Mouse (Mus musculus) right cerebral cortex, postnatal 4 days (tissue): ENCODE results near the gene Tnik.

ENCODE experiments used
- DNase-seq: peaks from one replicate; pipeline ENCODE4 v3.0.0-alpha.2; 2022

The Tnik gene

DNA sequence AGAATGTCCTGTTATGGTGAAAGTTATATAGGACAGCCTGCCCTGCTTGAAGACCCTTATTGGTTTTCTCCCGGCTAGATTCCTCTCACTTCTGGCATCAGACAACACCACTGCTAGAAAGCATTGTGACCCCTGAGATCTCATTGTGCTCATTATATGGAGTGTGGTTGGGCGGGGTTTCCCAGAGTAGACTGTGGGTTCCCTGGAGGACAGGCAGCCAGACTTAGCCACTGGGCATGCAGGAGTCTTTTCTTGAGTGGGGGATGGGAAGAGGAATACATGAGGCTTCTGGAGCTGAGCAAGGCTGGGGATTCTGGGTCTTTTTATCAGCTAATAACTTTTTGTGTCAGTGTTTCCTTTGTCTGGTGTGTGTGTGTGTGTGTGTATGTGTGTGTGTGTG lies 153.0 kb downstream of the Tnik start:
- no peak for DNase-seq

DNA sequence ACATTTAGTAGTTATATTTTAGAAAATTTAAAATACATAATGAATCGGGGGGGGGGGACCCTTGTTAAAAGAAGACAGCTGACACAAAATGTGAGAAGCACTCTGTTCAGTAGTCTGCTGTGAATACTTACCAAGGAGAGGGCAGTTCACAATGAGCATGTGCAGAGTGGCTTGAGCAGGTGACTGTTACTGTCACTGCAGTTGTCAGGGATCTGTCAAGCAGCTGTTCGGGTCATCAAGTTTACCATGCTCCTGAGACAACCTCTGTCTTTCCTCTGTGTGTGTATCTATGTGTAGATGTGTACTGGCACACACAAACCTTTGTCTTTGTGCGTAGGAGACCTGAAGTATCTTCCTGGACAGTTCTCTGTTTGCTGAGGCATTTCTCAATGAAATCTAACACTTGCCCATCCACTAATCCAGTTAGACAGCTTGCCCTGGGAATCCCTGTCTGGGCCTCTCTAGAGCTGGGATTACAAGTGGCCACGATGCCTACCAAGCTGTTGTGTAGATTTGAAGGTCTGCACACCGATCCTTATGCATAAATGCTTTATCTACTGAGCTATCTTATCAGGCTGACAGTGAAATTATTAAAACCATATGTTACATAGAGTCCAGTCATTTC lies 154.2 kb downstream of the Tnik start:
- DNase-seq: no peak

DNA sequence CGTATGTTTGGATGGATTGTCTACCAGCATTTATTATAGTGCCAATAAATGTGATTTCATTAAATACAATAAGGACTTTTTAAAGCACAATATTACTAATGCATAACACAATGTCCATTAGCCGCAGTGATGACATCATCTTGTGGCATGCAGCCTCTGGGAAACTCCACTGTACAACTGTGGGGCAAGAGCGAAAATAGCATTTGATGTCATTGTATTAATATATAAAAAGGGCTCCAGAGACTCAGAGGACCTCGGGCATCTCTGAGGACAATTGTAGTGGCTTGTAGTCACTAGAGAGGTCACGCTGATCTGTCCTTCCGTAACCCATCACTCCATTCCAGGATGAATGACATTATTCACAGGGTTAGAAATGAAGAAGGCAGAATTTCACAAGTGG lies 157.2 kb downstream of the Tnik start:
- no peak for DNase-seq

DNA sequence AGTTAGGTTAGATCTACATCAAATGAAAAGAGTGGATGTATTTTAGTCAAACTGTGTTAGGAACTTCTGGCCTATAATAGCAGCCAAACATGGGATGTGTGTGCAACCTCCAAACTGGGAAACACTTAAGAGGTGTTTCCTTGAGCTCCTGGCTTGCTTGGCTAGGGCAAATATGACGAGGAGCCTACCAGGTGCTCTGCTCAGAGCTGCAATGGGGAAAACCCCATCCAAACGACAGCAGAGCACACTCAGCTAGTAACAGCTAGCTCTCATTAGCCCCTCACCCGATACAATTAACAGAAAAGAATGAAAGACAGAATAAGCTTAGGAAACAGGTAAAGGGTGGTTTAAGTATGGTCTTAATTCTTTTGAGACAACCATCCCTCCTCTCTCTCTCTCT lies 157.7 kb downstream of the Tnik start:
- no peak for DNase-seq

DNA sequence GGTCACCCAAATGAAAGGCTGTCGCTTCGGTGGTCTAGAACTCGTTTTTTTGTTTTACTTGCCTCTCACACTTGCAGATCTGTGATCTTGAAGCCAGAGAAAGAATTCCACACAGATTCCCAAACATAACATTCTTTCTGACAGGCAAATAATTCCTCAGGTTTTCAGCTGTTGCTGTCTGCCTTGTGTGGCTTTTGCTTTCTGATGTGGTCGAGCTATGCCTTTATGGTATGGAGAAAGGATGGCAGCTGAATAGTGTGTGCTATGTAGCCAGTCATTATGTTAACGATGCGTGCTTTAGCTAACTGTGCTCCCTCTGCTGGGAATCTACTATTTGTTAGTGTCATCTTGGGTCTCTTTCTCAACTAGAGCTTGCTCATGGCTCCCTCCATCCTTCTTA lies 158.8 kb downstream of the Tnik start:
- DNase-seq: no peak

DNA sequence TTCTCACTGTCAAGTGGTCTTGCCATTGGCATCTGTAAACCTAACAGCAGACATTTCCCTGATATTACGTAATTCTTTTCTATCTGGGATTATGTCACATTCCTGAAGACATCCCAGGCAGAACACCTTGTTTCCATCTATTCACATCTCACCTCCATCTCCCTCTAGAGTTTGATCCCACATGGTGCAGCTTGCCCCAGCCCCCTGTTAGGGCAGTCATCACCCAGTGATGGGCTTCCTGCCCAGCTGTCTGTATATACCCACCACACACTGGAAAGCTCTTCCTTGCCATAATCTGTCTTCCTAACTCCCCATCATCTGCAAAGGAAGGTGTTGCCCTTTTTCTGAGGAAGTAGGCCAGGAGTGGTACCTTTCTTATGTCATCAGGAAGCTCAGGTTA lies 159.2 kb downstream of the Tnik start:
- no peak for DNase-seq

DNA sequence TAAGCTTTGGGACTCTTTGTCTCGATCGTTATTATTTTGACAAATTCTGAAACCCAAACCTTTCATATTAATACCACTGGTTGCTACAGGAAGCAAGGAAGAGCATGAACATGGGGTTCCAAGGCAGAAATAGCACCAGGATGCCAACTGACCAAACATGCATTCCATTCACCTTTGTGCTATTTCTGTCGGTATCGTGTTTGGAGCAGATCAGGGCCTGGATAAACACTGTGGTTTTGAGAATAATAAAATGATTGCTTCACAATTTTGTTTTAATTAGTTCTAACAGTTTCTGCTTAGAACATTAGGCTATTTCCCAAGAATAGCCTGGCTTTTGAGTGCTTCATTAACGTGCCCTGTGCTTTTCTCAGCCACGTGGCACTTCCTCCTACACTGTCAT lies 162.9 kb downstream of the Tnik start:
- DNase-seq: no peak

DNA sequence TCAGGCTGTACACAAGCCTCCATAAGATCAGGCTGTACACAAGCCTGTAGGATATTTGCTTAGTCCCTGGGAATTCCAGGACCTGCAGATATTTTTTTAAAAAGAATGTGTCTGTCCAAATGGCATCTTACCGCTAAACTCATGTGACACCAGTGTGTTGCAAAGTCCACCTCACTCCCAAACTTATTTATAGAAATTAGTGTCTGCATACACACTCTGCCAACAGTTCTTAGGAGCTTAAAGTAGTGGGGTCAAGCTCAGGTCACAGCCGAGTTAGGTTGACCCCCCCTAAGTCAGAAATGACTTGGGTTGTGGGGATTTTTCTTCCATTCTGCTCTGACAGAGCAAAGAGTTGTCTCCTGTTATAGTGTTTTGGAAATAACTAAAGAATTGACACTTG lies 168.4 kb downstream of the Tnik start:
- no peak for DNase-seq

DNA sequence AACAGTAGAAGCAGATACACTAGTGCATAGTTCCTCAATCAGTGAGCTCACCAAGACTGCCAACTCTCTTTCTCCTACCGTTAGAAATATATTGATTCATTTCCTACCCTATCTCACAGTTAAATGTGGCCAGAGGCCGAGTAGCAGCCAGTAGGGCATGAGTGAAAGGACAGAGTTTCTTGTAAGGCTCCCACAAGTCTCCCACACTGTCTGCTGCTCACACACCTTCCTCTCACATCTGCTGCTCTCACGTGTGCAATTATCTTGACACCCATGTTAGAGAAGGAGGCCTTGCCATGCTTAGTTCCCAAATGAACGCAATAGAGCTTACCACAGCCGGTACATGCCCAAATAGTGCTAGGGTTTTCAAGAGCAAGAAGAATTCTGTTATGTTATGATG lies 169.3 kb downstream of the Tnik start:
- DNase-seq: no peak

DNA sequence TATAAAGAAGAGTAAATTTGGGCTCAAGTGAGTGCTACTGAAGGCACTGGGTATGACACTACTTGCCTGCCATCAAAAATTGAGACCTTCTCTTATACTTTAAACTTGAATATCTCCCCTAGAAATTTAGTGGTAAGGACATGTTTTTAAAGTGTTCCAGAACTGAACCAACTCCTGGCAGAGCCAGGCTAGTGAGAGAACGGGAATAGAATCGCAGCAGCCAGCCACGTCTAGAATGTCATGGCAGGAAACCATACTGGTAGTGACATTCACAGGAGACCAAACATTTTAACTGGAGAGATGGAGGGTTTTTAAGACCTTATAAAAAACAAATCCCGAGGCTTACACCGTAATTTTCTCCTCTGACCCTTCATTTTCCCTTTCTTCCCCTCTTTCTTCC lies 172.5 kb downstream of the Tnik start:
- no peak for DNase-seq

DNA sequence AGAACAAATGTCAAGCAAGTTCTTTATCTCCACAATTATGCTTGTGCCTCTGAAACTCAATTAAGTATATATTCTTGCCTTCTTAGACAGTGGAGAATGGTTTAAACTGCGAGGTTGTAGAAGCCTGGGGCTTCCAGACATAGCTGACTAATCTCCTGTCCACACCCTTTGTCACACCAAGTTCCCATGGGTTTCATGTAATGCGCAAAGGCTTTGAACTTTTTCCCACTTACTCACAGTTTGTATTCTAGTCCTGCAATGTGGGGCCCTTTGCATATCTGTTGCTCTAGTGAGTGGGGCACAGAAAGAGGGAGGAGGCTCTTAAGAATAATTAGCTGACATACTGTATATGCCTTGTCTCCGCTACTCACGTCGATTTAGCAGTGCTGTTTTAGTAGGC lies 174.4 kb downstream of the Tnik start:
- DNase-seq: no peak

DNA sequence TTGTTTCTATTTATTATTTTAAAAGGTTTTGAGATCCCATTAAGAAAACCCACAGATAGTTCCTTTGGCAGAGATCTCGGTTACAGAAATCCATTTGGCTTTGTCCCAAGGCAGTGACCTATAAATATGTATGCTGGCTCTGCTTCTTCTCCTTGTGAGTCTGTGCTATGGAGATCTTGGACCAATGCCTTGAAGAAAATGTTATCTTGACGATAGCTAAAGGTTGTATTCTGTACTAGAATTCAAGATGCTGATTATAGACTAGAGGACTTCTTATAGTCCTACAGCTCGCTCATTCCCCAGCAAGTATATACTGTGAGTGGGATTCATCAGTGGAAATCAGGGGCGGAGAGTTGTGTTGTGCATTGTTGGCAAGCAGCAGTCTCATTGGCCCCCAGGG lies 178.5 kb downstream of the Tnik start:
- no peak for DNase-seq

DNA sequence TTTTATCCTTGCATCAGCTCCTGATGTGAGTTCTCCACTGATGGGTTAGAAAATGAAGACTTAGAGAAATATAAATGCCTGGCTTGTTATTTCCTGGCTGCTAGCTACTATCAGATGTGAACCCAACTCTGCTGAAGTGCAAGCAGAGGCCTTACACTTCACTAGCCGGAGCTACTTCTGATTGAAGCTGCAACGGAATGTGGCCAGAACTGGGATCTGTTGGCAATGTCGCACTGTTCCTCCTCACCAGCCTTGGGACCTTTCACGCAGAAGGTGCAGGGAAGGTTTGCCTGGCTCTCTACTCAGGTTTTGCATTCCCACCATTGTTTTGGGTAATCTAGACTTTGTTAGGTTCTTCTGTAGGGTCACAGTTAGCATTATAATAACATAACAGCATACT lies 179.1 kb downstream of the Tnik start:
- DNase-seq: no peak

DNA sequence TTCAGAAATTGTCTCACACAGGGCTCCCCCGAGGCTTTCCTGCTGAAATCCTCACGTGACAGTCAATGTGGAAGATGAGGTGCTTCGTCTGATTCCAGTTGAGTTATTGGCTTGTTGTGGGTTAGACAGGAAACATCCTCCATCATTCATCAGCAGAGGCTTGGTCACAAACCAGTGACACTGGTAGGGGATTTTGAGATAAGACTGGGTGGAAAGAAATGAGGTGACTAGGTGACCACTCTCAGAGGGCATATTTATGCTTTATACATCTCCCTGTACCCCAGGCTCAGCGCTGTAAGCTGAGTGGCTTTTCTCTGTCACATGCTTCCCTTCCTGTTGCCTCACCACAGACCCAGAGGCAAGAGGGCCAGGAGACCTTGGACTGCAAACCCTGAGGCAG lies 184.9 kb downstream of the Tnik start:
- DNase-seq: no peak

DNA sequence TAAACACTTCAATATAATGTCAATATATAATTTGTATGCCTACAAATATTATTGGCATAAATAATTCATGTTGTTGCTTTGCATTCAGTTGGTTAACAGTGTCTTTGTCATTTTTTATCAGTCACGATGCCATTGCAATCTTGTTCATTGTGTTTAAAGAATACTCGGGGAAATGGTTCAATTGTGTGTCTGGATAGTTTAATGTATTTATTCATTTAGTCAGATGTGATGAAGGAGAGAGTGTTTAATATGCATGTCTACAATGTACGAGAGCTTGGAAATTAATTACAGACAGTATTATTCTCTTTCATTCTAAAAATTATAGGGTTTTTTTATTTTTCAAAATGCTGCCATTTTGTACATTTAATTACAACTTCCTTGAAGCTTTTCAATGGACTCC lies 190.4 kb downstream of the Tnik start:
- no peak for DNase-seq

DNA sequence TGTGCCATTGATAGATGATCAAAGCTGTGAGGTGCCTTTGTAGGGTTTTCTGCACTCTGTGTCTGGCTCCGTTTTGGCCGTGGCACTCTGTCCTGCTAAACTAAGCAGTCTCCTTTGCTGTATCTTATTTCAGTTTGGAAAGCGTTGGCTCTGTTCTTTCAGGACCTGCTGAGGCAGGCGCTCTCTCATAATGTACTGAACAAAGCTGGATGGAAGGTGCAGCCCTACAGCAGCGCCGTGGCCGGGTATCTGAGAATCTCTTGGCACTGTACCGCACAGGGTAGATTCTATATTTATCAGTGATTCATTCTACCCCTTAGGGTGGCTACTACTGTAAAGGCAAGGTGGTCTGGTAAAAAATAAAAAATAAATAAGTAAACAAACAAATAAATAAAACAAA lies 193.8 kb downstream of the Tnik start:
- no peak for DNase-seq

DNA sequence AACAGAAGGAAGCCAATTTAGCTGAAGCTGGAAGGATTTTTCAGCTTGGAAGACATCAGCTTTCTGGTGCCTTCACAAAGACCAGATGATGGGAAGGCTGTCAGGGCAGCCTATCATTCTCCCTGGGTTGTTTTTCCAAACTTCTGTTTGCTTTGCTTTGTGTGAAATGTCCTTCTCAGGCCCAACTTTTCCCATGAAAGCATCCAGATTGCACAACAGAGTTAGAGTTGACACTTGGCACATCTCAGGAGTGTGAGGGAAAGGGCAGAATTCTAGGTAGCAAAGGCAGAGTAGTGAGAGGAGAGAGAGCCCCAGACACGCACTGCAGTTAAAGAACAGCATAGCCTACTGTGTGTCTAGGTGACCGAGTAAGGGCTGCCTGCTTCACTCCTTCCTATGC lies 194.5 kb downstream of the Tnik start:
- no peak for DNase-seq

DNA sequence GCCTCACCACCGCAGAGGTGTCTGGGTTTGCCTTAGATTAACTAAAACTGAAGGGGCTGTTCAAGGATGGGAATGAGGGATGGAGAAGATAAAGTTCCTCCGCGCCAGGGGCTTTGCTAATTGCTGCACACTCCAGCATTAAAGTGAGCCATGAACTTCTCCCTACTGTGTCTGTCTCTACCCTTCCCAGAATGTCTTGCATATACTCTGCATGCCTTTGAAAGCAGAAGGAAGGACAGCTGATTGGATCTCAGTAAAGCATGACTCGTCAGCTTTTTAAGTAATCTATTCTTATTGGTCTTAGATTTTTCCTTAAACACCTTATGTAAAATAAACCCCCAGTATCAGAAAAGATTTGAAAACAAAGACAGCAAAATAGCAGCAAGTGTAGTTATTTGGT lies 203.7 kb downstream of the Tnik start:
- DNase-seq: no peak

DNA sequence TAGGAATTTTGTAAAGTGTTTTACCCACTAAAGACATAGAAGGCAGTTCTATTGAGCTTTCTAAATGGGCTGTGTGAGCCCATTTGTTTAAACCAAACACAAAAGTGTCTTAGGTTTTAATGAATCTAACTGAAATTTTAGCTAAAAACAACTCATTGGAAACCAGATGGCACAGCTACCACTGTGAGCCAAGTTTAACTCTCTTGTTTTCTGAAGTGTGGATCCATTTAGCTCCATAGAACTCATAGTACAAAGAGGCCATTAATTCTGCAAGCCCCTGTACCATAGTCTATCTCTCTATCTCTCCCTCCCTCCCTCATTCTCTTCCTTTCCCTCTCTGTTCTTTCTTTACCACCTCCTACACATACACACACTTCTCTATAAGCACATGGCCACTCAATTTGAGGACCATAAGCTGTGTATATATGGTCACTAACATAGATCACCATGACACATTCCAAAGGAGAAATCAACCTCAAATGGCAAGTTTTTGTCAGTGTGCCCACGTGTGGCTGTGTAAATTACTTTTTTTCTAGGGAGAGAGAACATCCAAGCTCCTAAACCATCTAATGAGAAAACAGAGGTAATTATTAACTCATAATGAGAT lies 204.2 kb downstream of the Tnik start:
- no peak for DNase-seq

DNA sequence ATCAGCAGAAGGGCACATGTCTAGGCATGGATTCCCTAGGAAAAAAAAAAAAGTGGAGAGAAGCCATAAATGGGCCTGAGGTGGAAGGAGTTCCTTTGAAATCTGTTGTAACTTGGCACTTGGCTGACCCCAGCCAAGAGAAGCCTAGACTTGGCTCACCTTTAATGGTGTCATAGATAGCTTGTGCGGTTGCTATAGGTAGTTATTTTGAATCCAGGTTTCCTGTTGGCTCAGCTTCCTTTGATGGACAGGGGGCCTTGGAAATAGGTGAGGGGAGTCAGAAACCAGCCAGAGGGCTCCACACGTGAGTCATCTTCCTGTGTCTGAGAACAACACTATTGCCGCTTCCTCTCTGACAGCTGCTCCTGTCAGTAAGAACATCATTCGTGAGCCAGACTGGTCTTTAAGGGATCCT lies 204.9 kb downstream of the Tnik start:
- DNase-seq: no peak

DNA sequence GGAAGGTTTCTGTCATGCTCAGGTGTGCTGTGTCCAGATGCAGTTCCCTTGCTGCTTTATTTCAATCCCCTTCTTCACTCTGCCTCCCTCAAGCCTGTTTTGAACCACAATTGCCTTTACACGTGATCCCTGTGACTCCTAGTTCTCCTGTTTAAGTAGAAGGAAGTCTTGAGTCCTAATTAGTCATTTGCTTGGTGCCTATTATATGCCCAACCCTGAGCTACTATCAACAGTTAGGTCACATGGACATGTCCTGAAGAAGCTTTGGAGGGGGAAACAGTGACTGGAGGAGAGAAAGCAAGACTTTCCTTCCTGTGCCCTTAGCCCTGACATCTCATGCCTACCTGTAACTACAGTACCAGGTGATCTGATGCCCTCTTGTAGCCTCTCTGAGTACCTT lies 210.4 kb downstream of the Tnik start:
- no peak for DNase-seq

DNA sequence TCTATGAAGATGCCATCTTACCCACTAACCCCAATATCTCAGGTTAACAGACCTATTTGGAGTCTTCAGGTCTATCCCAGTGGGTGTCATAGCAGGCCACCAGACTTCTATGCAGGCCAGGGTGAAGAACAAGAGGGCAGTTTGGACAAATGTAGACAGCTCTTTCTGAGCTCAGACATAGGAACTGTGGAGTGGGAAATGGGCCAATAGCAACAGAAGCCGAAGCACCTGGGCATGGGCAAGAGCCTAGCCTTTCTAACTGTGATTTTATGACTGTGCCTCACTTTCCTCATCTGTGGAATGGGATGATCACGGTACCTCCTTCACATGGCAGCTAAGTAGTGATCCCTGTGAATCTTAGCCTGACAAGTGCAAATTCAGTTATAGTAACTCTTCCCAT lies 214.4 kb downstream of the Tnik start:
- DNase-seq: no peak

DNA sequence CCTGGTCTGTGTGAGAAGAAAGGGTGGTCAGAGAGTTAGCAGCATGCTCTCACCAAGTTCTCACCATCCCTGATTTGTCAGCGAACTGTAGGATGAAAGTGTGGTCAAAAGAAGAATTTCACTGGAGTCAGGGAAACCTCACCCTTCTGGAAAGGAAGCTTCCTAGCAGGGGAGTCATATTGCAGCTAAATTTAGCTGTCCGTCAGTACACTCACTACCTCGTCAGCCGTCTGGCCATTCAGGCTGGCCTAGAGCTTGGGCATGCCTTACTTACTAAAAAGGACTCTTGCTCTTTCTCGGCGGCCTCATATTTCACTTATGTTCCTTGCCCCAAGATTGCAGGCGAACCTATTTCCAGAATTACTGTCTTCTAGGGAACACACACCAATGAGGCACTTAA lies 222.7 kb downstream of the Tnik start:
- DNase-seq: no peak

DNA sequence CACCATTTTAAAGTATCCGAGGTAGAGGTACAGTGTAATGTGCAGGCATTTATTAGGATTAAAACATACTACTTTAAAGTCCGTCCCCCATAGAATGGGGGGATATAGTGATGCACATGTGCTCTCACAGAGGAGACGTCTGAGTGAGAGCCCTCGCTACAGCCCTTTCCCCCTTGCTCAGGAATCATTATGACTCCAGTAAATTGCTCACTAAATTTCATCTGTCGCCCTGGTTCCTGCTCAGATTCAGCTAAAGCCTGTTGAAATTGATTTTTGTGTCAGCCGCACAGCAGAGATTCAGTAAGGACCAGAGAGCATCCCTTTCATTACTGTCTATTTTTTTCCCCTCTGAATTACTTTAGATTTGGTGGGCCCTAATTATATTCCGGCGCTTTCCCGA lies 224.4 kb downstream of the Tnik start:
- no peak for DNase-seq
